Mouse (Mus musculus) G1E (cell line): ENCODE data around the gene Plaa. TPM values are rescaled to one million over a fixed set of nuclear protein-coding genes. Genes with fewer than 3 reads are reported as not detected.

ENCODE experiments used
- ATAC-seq: 2 replicates; pipeline ENCODE4 v1.8.0; 2016; ENCODE audit warnings: mild to moderate bottlenecking; ENCODE audit not compliant: insufficient number of reproducible peaks, poor library complexity, low FRiP score, severe bottlenecking; ENCODE audit errors: extremely low read depth
- DNase-seq: peaks from one replicate; pipeline ENCODE4 v3.0.0; 2012; ENCODE audit warnings: low spot score
- H3K27me3 ChIP-seq: 2 replicates; pipeline ENCODE4 v1.6.1; 2012; ENCODE audit warnings: mild to moderate bottlenecking, low read length, inconsistent platforms; ENCODE audit not compliant: insufficient read depth
- H3K36me3 ChIP-seq: replicated peaks from 2 replicates; pipeline ENCODE3; 2012; ENCODE audit warnings: mild to moderate bottlenecking, inconsistent platforms
- H3K4me1 ChIP-seq: 2 replicates; pipeline ENCODE4 v1.6.1; 2012; ENCODE audit warnings: low read depth, low read length, inconsistent platforms, mixed read lengths; ENCODE audit not compliant: insufficient read depth
- H3K4me3 ChIP-seq: 2 replicates; pipeline ENCODE4 v1.5.1; 2012; ENCODE audit warnings: low read depth, mild to moderate bottlenecking, inconsistent platforms, low read length, moderate library complexity, mixed read lengths
- H3K9me3 ChIP-seq: replicated peaks from 2 replicates; pipeline ENCODE4 v1.6.1; 2012; ENCODE audit warnings: inconsistent platforms
- CTCF ChIP-seq: IDR thresholded peaks from 2 replicates; pipeline ENCODE4 v1.5.1; 2012; ENCODE audit warnings: low read depth, low read length, inconsistent platforms, mixed read lengths
- GATA1 ChIP-seq: IDR thresholded peaks from 2 replicates; pipeline ENCODE4 v1.6.1; 2012; ENCODE audit warnings: borderline replicate concordance, low read length, inconsistent platforms, mixed read lengths
- GATA2 ChIP-seq: IDR thresholded peaks from 2 replicates; pipeline ENCODE4 v1.6.1; 2012; ENCODE audit warnings: low read depth, low read length, inconsistent platforms, borderline replicate concordance
- POLR2AphosphoS5 ChIP-seq: IDR thresholded peaks from 2 replicates; pipeline ENCODE4 v1.6.1; 2012; ENCODE audit warnings: low read depth, low read length, inconsistent platforms; ENCODE audit not compliant: insufficient replicate concordance
- TAL1 ChIP-seq: conservative IDR thresholded peaks from 2 replicates; pipeline ENCODE4 v1.6.1; 2012; ENCODE audit warnings: low read depth, low read length, inconsistent platforms, mixed read lengths
- polyA plus RNA-seq: library from polyadenylated mRNA; stranded (reverse); fragments of >175 nt; gene quantifications from 2 replicates; pipeline ENCODE4 v1.2.3, GENCODE M21; 2012
- total RNA-seq, 2 experiments: library from RNA; stranded (forward) in 1 of 2; stranded (reverse) in 1 of 2; fragments of 200-1000 nt in 1 of 2; fragments of >200 nt in 1 of 2; fragmentation: Nextera tagmentation in 1 of 2; gene quantifications; 2 replicates each; pipeline ENCODE4 v1.2.3; 2014 to 2017

Gene Plaa
- total and polyA plus RNA-seq, 3 experiments: 62.9 to 117 (median 109) TPM

GRCm38 (mm10) chr4:94559266-94559665 is 43.8 kb downstream of the Plaa start:
- TF ChIP-seq POLR2AphosphoS5 (no peak), GATA2 (no peak), TAL1 (no peak), GATA1 (no peak), CTCF (no peak)
- Histone ChIP-seq H3K4me1 (peaks cover 3% of the 10 kb centered on the region), H3K27me3 (no peaks in the 10 kb centered on the region), H3K9me3 (no peaks in the 10 kb centered on the region), H3K4me3 (no peak overlapping the region), H3K36me3 (peaks cover 2% of the 10 kb centered on the region)
- no peak for DNase-seq
- no peak for ATAC-seq

GRCm38 (mm10) chr4:94557145-94557544 is 45.9 kb downstream of the Plaa start:
- peaks cover 8% of the 10 kb centered on the region for H3K4me1 ChIP-seq
- TF ChIP-seq POLR2AphosphoS5 (no peak), GATA2 (no peak), CTCF (no peak), GATA1 (no peak), TAL1 (no peak)
- peaks cover 7% of the 10 kb centered on the region for H3K36me3 ChIP-seq
- H3K9me3 ChIP-seq: no peaks in the 10 kb centered on the region
- DNase-seq: no peak
- H3K27me3 ChIP-seq: no peaks in the 10 kb centered on the region
- H3K4me3 ChIP-seq: peak overlapping the region; percentile 99; the same call in 1 of the 2 replicates
- ATAC-seq: no peak

GRCm38 (mm10) chr4:94556265-94557054 is 46.6 kb downstream of the Plaa start, which contains the start of the genes Gm10306 and Caap1:
Gene Gm10306 (plus strand): TSS chr4:94556546.
Gene Caap1 (minus strand): TSS chr4:94556796.
- Histone ChIP-seq H3K4me3 (peak within 1 kb of the TSS; percentile 99), H3K27me3 (no peaks in the 10 kb centered on the region), H3K36me3 (peaks cover 7% of the 10 kb centered on the region), H3K9me3 (no peaks in the 10 kb centered on the region), H3K4me1 (peaks cover 8% of the 10 kb centered on the region)
- ATAC-seq (peak; percentile 81), DNase-seq (peak; percentile 78)
- no peak for TF ChIP-seq CTCF
- TF ChIP-seq GATA2: no peak
- no peak for TF ChIP-seq POLR2AphosphoS5
- no peak for TF ChIP-seq GATA1
- TF ChIP-seq TAL1: no peak

GRCm38 (mm10) chr4:94554955-94555494 is 48.0 kb downstream of the Plaa start:
- peaks cover 8% of the 10 kb centered on the region for H3K4me1 ChIP-seq
- H3K9me3 ChIP-seq: no peaks in the 10 kb centered on the region
- H3K36me3 ChIP-seq: peaks cover 12% of the 10 kb centered on the region
- no peaks in the 10 kb centered on the region for H3K27me3 ChIP-seq
- ATAC-seq: no peak
- DNase-seq: peak; percentile 22
- TF ChIP-seq POLR2AphosphoS5 (no peak), TAL1 (no peak), GATA2 (no peak), GATA1 (no peak), CTCF (no peak)
- H3K4me3 ChIP-seq: peak overlapping the region; percentile 99

- DNase-seq (no peak), ATAC-seq (no peak)
- Histone ChIP-seq H3K27me3 (no peaks in the 10 kb centered on the region), H3K36me3 (peaks cover 68% of the 10 kb centered on the region), H3K4me1 (no peaks in the 10 kb centered on the region), H3K4me3 (no peak overlapping the region), H3K9me3 (no peaks in the 10 kb centered on the region)
- TF ChIP-seq GATA1: no peak
- TF ChIP-seq GATA2: no peak
- TF ChIP-seq CTCF: no peak
- no peak for TF ChIP-seq POLR2AphosphoS5
- TF ChIP-seq TAL1: no peak
These were observed 58.7 kb downstream of the Plaa start for GRCm38 (mm10) chr4:94544321-94544720.

- Histone ChIP-seq H3K4me1 (no peaks in the 10 kb centered on the region), H3K4me3 (no peak overlapping the region), H3K9me3 (no peaks in the 10 kb centered on the region), H3K27me3 (no peaks in the 10 kb centered on the region), H3K36me3 (peaks cover 76% of the 10 kb centered on the region)
- DNase-seq (no peak), ATAC-seq (no peak; the same call in 1 of the 2 replicates)
- TF ChIP-seq TAL1 (no peak), CTCF (no peak), GATA2 (no peak), GATA1 (no peak), POLR2AphosphoS5 (no peak)
These were observed 60.0 kb downstream of the Plaa start for GRCm38 (mm10) chr4:94543041-94543440.
